Mouse (Mus musculus) kidney, postnatal 10 days (tissue): Measurements from ENCODE around the gene Clip4.
"Not testable (repeated sequence)": the region's sequence is repeated elsewhere in the genome, so short reads cannot be mapped to it uniquely, and the experiment has no call there.

Source experiments
- DNase-seq: peaks from one replicate; pipeline ENCODE4 v3.0.0; 2021; ENCODE audit warnings: mixed read lengths

Clip4 gene

DNA sequence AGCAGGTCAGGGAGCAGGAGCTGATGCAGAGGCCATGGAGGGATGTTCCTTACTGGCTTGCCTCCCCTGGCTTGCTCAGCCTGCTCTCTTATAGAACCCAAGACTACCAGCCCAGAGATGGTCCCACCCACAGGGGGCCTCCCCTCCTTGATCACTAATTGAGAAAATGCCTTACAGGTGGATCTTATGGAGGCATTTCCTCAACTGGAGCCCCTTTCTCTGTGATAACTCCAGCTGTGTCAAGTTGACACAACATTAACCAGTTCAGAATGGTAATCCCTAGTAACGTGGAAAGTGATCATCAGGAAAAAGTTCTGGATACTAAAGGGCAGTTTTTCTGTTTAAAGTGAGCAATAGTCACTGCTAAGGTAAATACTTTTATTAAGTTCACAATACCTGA lies at the start of gene Clip4:
Gene Clip4, plus strand, starts transcription at position 301 of the 400 bp plus-strand sequence.
- DNase-seq = not testable (repeated sequence)

DNA sequence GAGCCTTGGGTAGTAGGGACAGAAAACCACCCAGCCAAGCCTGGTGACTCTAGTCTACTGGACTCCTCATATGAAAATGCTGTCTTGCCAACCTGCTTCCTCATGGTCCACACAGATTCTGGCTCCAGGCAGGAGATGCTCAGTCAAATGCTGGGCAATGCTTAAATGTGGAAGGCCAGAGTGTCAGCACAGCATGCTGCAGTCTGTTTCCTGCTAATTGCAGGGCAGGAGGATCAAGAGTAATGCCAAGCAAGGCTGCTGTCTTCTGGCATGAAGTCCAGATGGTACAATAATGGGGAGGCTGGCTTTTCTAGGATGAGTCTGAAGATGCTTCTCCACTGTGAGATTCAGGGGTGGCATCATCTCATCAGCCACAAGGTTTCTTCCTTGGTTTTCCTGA lies 47.8 kb upstream of the Clip4 start:
- no peak for DNase-seq

DNA sequence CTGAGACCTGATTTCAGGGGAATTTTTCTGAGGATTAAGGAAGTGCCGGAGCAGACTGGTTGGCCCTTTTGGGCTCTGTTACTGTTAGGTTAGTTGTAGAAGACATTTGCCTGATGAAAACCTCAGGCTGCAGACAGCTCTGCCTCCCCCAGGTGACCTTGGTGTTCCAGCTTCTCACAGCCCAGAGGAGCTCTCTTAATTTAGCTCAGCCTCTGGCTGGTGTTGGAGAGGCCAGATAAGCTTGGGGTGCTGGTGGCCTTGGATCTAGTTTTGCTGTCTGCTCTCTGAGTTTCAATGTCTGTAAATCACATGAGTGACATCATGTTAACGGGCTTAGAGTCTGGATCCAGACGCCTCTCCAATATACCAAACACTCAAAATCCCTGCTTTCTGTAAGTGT lies 47.3 kb upstream of the Clip4 start:
- DNase-seq = no peak

DNA sequence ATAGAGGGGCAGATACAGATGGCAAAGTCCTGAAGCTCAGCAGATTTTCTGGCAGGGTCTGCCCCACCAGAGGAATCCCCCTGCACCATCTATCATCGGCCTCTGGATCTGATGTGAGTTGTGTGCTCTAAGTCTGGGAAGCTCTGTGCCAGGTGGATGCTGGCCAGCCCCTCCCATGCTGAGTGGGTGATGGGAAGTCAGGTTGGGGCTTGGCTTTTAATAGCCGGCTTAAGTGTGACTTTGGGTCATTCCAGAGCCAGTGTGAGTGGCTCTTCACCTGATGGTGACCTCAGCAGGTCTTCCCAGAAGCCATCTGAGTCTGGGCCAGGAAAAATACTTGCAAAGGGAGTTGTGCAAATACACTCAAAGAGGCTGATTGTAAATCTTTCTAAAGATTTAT lies 37.6 kb upstream of the Clip4 start:
- DNase-seq = no peak

DNA sequence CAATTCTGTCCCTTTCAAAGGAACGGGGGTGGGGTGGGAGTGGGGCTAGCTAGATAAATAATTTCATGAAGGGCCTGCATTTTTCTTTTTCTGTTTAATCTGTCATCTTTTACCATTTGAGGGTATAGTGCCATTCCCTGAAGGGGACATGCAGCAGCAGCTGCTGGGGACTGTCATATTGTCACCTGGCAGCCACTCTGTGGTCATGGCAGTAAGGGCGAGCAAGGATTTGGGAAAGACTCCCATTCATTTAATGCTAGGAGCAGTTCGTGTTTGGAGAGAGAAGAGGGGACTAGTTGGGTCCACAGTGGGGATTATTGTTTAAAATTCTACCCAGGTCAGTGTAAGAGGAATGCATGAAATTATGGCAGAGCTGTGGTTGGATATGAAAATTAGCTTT lies 31.8 kb upstream of the Clip4 start:
- no peak for DNase-seq

DNA sequence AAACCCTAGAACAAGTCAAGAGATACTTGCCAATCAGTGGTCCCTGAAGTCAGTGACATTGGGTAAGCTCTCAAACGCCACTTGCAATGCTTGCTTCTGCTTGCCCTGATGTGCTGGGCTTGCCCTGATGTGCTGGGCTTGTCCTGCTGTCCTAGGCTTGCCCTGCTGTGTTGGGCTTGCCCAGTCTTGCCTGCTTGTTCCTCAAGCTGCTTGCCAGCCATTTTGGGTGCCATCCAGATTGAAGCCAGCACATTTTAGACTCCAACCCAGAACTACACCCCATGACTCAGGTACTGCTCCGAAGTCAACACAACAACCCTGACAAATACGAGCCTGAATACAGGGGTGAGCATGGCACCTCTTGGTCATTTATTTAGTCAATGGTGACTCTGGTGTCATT lies 26.1 kb upstream of the Clip4 start:
- no peak for DNase-seq

DNA sequence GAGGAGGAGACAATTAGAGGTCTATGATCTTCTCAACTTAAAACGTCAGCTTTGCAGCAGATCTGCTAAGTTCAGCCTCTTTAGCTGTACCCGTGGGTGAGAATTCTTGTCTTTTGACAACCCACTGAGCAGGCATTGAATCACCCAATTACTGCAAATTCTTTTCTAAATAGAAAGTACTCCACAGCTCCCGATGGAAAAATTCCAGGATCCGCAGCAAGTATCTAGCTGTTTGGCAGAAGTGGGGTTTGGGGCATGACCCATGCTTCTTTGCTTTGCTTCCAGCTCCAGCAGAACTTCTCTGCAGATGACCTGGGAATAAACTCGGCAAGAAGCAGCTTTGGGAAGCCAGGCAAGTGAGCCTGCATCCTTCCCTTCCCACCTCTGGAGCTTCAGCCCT lies 25.3 kb upstream of the Clip4 start:
- DNase-seq = peak; percentile 46

DNA sequence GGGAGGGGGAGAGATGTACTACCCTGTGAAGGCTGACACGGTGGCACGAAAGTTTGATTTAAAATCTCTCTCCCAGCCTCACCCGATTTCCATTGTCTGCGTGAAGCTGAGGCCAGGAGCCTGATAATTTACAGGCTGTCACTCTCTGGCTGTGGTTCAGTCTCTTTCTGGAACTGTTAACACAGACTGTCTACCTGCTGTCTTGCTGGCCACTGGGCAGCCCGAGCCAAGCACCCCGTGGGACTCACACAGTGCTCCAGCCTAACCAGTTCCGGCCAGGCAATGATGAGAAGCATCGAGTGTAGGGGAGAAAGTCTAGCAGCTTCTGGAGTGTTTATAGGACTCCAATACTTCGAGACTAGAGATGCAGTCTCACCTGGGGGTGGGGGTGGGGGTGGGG lies 22.2 kb upstream of the Clip4 start:
- DNase-seq = no peak

DNA sequence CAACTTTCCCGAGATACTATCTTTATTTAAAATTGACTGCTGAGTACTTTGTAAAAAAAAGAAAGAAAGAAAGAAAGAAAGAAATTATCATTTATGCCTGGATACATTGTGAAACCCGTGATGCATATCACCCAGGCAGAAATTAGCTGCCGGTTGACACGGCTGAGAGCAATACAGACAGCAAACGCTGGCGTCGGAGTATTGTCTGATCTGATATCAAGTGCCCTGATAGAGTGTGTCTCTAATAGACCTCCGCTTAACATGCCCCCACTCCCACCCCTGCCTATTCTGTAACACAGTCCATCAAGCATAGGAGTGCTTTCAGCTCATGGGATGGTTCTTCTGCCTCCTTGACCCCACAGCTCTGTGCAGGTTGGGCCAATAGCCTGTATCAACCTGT lies 20.7 kb upstream of the Clip4 start:
- DNase-seq = no peak

DNA sequence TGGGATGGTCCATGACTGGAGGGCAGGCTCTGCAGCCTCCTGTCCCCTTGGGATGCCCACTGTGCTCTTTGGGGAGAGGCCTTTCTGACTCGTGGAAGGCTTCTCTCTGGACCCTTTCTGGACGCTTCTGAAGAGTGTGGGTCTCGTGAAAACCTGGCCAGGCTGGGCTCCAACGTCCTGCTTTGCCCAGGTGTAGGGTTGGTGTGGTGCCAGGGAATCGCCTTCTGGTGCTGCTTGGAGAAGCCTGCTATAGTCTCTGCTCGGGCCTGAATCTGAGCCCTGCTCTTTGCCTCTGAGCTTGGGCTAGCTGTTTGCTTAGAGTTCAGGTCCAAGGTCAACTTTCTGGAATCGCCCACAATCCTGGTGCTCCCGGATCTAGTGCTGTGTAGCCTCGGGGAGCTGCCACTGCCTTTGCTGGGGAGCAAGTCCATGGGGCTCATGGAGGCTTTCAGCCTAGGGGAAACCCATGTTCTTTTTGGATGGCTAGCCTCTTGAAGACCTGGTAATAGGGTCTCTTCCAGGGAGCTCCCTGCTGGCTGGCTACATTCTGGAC lies 18.6 kb upstream of the Clip4 start:
- no peak for DNase-seq

DNA sequence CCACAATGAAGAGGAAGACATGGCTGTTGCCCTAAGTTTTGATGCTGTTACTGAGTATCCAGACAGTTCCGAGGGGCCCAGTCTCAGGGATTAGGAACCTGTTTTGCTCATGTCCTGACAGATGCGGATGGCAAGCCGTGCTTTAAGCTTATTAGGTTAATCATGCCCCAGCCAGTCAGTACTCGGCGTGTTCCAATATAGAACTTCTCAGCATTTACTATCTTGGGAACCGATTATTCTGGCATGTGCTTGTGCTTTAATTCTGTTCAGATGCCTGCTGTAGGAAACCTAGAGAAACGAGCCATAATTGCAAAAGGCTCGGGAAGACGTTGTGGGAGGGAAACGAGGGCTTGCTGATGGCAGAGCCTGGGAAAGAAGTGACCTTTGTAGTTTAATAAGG lies 15.4 kb upstream of the Clip4 start, which contains the start of gene Pcare:
Gene Pcare, minus strand, starts transcription at position 64 of the 400 bp plus-strand sequence.
- DNase-seq = no peak

DNA sequence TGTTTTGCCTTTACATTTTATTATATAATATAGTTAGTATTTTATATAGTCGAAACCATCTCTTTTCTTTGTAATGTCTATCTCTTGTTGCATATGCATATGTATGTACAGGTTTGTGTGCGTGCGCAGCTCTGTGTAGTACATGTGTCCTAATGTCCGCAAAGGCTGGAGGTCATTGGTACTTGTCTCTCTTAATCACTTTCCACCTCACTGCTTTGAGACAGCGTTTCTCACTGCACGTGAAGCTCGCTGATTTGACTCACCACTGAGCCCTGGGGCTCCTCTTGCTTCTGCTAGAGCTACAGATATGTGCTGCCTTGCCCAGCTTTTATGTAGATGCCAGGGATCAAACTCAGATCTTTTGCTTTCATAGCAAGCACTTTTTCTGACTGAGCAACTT lies 7.7 kb upstream of the Clip4 start:
- no peak for DNase-seq

DNA sequence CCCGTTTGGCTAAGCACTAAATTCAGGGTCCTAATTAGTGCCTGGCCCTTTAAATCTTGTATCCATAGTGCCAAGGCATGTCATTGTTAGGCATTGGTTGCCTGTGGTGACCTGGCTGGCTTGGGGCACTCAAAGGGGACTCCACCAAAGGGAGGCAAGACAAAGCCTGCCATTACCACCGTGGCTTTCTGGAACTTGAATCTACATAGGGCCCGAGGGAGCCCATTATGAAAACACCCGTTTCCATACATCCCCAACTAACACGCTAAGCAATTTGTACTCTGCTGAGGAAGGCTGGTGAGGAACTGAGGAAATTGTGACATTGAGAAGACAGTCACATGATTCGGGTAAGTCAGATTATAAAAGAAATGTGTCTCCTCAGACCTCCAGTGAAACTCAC lies 1.3 kb downstream of the Clip4 start:
- no peak for DNase-seq

DNA sequence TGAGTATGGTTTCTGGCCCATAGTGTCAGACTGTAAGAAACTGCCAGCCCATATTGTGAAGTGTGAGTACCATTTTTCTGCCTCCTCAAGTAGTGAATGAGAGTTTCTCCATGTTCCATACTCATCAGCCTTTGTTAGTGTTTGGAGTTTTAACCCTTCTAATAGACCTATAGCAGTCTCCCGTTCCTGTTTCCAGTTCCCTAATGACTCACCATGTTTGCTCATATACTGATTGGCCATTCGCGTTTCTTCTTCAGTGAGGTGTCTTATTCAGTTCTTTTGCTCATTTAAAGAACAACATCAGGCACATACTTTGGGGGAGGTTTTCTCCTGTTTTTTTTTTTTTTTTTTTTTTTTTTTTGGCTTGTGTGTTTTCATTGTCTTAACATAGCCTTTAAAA lies 2.4 kb downstream of the Clip4 start:
- DNase-seq = no peak

DNA sequence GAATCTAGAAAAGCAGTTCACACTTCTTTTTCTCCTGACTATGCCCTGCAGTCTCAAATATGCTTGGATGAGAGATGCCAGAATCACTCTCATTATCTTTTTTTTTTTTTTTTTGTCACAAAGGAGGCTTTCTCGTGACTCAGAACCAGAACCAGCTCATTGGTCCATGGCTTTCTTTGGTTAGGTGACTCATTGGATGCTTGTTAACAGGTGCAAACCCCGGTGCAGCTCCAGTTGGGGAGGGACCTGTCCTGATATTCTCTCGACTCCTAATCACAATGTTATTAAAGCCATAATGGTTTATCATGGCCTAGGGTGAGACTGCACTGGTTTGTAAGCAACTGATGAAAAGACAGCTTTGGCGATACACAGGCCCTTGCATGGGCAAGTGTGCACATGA lies 5.9 kb downstream of the Clip4 start:
- no peak for DNase-seq

DNA sequence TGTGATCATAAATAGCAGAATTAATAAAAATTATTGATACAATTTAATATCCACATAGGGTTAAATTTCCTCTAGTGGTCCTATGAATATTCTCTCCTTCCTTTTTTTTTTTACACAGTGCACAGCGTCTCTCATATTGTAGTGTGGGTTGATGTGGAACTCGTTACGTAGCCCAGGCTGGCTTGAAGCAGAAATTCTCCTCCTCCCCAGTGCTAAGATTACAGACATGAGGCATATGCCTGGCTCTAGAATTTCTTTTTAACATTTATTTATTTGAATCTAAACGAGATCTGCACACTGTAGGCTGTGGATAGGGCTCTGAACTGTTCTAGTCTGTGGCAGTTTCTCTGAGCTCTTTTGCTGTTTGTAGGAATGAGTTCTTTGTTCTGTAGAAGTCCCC lies 7.0 kb downstream of the Clip4 start:
- no peak for DNase-seq

DNA sequence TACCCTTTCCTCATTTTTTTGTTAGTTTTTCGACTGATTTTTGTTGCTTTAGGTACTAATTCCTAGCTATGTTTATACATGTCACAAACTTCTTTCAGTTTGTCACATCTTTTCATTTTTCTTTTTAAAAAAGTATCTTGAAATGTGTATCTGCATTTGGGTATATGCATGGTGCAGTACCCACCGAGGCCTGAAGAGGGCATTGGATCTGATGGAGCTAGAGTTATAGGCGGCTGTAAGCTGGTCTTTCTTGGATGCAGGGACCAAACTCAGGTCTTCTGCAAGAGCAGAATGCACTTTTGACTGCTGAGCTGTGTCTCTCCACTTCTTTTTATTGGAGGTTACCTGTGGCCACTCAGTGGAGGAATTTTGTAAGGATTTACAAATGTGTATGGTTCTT lies 10.4 kb downstream of the Clip4 start:
- no peak for DNase-seq

DNA sequence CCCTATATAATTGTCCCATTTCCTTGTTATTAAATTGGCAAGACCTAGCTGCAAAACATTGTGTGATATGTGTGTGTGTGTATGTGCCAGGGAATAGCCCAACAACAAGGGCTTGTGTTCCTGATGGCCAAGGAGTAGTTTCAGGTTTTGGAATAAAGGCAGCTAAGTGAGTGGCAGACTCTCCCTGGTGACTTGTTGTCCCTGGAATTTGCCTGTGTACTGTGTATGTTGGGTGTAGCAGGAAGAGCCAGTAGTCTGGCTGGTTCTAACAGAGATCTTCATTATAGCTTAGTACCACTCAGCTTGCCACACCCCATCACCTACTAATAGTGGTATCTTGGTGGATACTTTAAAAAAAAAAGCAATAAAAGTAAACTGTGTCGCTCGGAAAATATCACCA lies 12.2 kb downstream of the Clip4 start:
- no peak for DNase-seq

DNA sequence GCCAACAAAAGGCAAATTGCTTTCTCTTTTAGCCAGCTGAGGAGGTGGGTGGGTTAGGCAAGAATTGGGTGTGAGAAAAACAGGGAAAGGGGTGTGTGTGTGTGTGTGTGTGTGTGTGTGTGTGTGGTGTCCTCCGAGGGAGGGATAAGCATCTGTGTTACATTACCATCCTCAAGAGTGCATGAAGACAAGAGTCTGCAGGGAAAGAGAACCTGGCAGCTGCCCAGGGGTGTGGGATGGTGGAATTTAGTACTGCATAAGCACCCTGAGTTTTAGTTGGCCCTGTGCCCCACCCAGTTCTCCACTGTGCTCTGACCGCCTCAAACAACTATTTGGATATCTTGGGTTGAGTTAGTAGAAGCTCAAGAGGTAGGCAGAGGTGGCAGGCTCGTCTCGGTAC lies 12.7 kb downstream of the Clip4 start:
- DNase-seq = peak; percentile 30

DNA sequence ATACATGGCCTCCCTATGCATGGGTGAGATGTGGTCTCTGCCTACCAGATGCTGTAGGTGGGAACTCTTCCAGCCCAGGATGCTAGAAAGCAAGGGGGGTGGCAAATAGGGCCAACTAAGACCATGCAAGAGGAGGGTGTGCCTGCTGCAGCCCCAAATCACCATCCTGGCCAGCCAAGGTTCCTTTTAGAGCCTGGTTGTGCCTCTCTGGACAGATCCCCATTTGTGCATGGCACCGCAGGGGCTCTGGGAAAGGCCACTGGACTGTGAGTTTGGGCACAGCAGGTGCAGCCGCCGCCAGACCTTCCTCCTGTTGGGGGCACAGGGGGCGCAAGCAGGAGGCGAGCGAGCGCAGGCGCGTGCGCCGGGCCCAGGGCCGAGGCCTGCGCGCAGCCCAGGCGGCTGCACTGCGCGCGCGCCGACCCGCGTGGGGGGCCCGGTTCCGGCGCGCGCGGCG lies 14.0 kb downstream of the Clip4 start:
- peak; percentile 25 for DNase-seq

DNA sequence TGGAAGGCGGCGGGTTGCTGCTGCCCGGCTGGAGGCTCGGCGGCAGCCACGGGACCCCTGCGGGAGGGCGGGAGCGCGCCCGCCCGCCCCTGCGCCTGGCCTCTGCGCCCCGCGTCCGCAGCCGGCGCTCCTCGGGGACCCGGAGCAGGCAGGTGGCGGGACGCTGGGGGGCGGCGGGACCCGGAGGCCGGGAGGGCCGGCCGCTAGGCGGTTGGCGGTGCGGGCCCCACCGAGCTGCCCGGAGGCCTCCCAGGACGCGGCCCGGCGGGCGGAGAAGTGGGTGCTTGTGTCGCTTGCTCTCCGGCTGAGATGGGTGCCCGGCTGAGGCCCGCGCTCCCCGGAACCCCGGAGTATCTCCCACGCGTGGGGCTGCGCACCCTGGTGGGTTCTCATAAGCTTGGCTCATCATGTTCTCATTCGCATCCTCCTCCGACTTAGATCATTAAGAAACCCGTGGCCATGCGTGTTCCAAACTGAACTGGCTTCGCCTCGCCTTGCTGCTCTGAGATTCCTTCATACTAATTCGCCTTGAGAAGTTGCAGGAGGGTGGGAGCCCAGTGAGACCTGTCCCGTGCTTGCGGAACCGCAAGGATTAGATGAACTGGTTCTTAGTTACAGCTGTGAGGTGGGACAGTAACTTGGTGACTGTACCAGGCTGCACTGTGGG lies 14.6 kb downstream of the Clip4 start:
- DNase-seq = peak; percentile 38

DNA sequence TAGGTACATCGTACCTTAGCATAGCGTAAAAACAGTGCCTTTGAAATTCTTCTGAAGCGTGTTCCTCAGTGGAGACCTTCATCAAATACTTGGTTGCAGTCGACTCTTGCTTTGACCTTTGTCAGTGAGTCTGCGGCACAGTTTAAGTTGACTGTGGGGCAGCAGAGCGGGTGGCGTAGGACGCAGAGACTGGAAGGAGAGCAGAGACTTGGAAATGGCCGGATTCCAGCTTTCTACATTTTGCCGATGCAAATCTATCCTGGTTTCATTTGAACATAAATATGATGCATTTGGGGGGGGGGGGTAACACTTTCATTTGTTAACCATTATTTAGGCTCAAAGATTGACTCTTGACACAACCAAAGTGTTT lies 15.1 kb downstream of the Clip4 start:
- DNase-seq = peak; percentile 14

DNA sequence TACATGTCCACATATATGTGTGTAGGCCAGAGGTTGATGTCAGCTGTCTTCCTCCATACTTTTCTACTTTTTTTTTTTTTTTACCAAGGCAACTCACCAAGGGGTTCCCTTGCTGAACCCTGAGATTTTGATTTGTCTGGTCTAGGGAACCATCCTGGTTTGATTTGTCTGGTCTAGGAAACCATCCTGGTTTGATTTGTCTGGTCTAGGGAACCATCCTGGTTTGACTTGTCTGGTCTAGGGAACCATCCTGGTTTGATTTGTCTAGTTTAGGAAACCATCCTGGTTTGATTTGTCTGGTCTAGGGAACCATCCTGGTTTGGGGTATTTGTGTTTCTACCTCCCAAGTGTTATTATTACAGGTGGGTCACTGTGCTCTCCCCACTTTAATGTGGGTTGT lies 18.2 kb downstream of the Clip4 start:
- DNase-seq = no peak

DNA sequence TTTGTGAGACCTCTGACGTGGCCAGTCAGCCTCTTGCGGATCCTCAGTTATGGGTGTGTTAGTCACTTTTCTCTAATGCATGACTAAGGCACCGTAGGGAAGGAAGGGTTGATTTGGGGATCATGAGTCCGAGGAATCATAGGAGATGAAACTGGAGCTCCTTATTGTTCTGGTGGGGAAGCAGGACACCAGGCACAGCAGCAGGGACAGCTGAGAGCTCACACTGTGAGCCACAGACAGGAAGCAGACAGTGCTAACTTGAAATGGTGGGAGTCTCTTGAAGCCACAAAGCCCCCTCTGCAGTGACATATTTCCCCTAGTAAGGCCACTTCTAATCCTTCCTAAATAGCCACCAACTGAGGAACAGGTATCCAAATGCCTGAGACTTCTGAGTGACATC lies 22.8 kb downstream of the Clip4 start:
- DNase-seq = no peak

DNA sequence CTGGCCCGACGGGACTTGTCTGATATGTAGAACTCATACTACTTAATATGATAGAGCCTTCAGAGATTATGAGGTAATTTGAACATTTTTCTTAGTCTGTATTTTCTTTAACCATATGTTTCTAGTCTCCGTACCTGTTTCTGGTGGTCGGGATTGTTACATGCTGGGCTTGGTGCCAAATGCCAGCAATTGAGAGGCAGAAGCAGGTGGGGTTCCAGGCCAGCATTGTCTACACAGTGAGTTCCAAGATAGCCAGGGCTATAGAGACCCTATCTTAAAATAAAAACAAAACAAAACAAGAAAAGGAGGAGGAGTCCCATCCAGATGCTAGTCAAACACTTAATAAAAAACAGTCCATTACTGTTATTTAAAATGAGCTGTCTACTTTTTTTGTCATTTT lies 23.3 kb downstream of the Clip4 start:
- DNase-seq = no peak
